Mouse (Mus musculus): ENCODE results near the gene Abtb2.

DNA sequence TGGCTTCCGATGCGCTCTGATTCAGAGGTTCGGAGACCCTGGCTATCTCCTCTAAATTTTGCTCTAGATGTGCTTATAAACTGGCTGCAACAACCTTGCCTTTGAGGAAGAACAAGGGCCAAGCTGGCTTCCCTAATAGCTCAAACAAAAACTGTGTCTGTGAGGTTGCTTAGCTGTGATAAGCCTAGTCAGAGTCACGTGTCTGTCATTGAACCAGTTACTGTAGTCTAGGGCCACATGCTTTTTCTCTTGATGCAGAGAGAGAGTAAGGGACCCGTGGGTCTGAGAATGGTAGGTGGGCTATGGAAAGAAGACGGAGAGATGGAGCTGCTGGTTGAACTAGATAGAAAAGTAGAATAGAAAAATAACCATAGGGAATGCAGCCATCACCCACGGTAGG lies 24.5 kb downstream of the Abtb2 start:
- TF ChIP-seq CTCF (IDR thresholded peaks at IDR 0.05; ENCODE audit: insufficient read depth, low read length), result no peak
- TF ChIP-seq POLR2A (IDR thresholded peaks at IDR 0.05; ENCODE audit: borderline replicate concordance, extremely low read depth, low read depth, low read length), result no peak
